Mouse (Mus musculus) neural tube, embryonic 15.5 days (tissue): ENCODE results near the gene Sp9. TPM values are rescaled to one million over a fixed set of nuclear protein-coding genes. Genes with fewer than 3 reads are reported as not detected.

Source experiments
- ATAC-seq: fragments of 200-750 bp; cut with Nextera tagmentation; 2 replicates; pipeline ENCODE4 v1.8.0; 2017; ENCODE audit warnings: mild to moderate bottlenecking, moderate TSS enrichment, moderate library complexity; ENCODE audit not compliant: low FRiP score
- H3K27ac ChIP-seq: fragments of 300-500 bp; sonication (generic); replicated peaks from 2 replicates; pipeline ENCODE4 v1.5.1; 2015; ENCODE audit warnings: mild to moderate bottlenecking, inconsistent platforms
- H3K27me3 ChIP-seq: fragments of 300-500 bp; sonication (generic); replicated peaks from 2 replicates; pipeline ENCODE4 v1.6.1; 2015; ENCODE audit warnings: inconsistent platforms
- H3K36me3 ChIP-seq: fragments of 300-500 bp; sonication (generic); 2 replicates; pipeline ENCODE4 v1.6.1; 2015; ENCODE audit warnings: inconsistent platforms
- H3K4me1 ChIP-seq: fragments of 300-500 bp; sonication (generic); 2 replicates; pipeline ENCODE4 v1.6.1; 2015; ENCODE audit warnings: inconsistent platforms
- H3K4me2 ChIP-seq: fragments of 300-500 bp; sonication (generic); 2 replicates; pipeline ENCODE4 v1.6.1; 2015; ENCODE audit warnings: inconsistent platforms, mild to moderate bottlenecking, moderate library complexity
- H3K4me3 ChIP-seq: fragments of 300-500 bp; sonication (generic); replicated peaks from 2 replicates; pipeline ENCODE4 v1.5.1; 2015; ENCODE audit warnings: mild to moderate bottlenecking, inconsistent platforms
- H3K9ac ChIP-seq: fragments of 300-500 bp; sonication (generic); replicated peaks from 2 replicates; pipeline ENCODE4 v1.6.1; 2015; ENCODE audit warnings: mild to moderate bottlenecking, inconsistent platforms
- H3K9me3 ChIP-seq: fragments of 300-500 bp; sonication (generic); replicated peaks from 2 replicates; pipeline ENCODE4 v1.6.1; 2016; ENCODE audit warnings: inconsistent platforms
- WGBS: fragments of 180-500 bp; shearing (Covaris S2); methylation state at CpG from one replicate; pipeline ENCODE4 v1.1.7; 2015; ENCODE audit warnings: mixed read lengths; 5-methylcytosine and 5-hydroxymethylcytosine counted together
- polyA plus RNA-seq: library from polyadenylated mRNA; unstranded; fragments of >200 nt; fragmentation: Nextera tagmentation; extraction: Ambion mirVana; gene quantifications from 2 replicates; pipeline ENCODE4 v1.2.1, GENCODE M21; 2015

Gene Sp9
- polyA plus RNA-seq, 1 experiment from 2014 or later = 1.4 TPM

DNA sequence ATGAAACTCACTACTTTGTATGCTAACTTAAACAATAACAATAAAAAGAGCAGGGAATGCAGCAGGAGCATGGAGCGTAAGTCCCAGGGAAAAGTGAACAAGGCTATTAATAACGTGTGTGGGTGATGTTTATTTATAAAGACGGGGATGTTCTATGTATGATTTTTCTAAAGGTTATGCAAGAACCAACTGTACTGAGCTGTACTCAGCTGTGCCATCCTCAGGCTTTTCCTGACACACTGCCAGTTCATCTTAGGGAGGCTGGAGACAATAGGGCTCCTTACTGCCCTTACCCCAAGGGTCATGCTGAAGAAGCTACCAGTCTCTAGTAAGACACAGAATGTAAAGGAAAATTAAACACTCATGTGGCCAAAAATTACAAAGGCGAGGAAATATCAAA lies 19.4 kb downstream of the Sp9 start:
- Histone ChIP-seq H3K9ac (no peak overlapping the region), H3K27ac (no peak overlapping the region), H3K9me3 (no peaks in the 10 kb centered on the region), H3K27me3 (no peaks in the 10 kb centered on the region), H3K4me3 (no peak overlapping the region), H3K36me3 (peaks cover 29% of the 10 kb centered on the region), H3K4me2 (no peak overlapping the region), H3K4me1 (no peaks in the 10 kb centered on the region)
- ATAC-seq = no peak
- WGBS = 91% methylated on average over 4 of the region's 4 CpGs

- no peak for ATAC-seq
- Histone ChIP-seq H3K9me3 (no peaks in the 10 kb centered on the region), H3K4me3 (no peak overlapping the region), H3K27ac (no peak overlapping the region), H3K4me1 (no peaks in the 10 kb centered on the region), H3K9ac (no peak overlapping the region), H3K27me3 (no peaks in the 10 kb centered on the region), H3K36me3 (peaks cover 26% of the 10 kb centered on the region), H3K4me2 (no peak overlapping the region)
- WGBS = 81% methylated on average over 7 of the region's 7 CpGs
These were observed 23.3 kb downstream of the Sp9 start for GRCm38 (mm10) chr2:73295023-73295422.

- Histone ChIP-seq H3K27ac (no peak overlapping the region), H3K4me3 (no peak overlapping the region), H3K4me2 (no peak overlapping the region), H3K4me1 (no peaks in the 10 kb centered on the region), H3K36me3 (peaks cover 32% of the 10 kb centered on the region), H3K9me3 (no peaks in the 10 kb centered on the region), H3K9ac (no peak overlapping the region), H3K27me3 (no peaks in the 10 kb centered on the region)
- WGBS = 89% methylated on average over 7 of the region's 7 CpGs
- ATAC-seq = no peak
These were observed 26.4 kb downstream of the Sp9 start for GRCm38 (mm10) chr2:73298154-73298553.

- H3K36me3 ChIP-seq = peaks cover 34% of the 10 kb centered on the region
- no peaks in the 10 kb centered on the region for H3K9me3 ChIP-seq
- no peak for ATAC-seq
- 65% methylated on average over 3 of the region's 3 CpGs for WGBS
- no peak overlapping the region for H3K9ac ChIP-seq
- H3K4me2 ChIP-seq = no peak overlapping the region
- no peak overlapping the region for H3K4me3 ChIP-seq
- H3K27ac ChIP-seq = no peak overlapping the region
- no peaks in the 10 kb centered on the region for H3K4me1 ChIP-seq
- no peaks in the 10 kb centered on the region for H3K27me3 ChIP-seq
These were observed 27.1 kb downstream of the Sp9 start for GRCm38 (mm10) chr2:73298841-73299240.

DNA sequence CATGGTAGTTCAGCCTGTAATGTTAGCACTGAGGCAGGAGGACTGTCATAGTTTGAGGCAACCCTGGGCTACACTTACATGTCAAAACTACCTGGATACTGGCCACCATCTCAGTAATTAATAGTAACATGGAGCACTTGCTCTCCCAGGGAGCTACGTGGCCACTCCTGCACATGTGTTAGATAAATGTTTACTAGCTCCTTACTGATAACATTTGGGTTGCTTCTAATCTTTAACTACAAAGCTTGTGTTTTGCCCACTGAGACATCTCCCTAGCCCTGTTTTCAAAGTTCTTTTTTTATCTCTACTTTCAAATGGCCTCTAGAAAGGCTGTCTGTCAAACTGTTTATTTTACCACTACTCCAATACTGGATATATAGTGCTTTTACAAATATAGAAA lies 30.3 kb downstream of the Sp9 start:
- no peaks in the 10 kb centered on the region for H3K27me3 ChIP-seq
- H3K27ac ChIP-seq = no peak overlapping the region
- no peak for ATAC-seq
- H3K9ac ChIP-seq = no peak overlapping the region
- 93% methylated on average over 1 of the region's 1 CpGs for WGBS
- H3K4me2 ChIP-seq = no peak overlapping the region
- H3K9me3 ChIP-seq = no peaks in the 10 kb centered on the region
- H3K36me3 ChIP-seq = peaks cover 46% of the 10 kb centered on the region
- H3K4me3 ChIP-seq = no peak overlapping the region
- no peaks in the 10 kb centered on the region for H3K4me1 ChIP-seq

- H3K4me1 ChIP-seq = no peaks in the 10 kb centered on the region
- no peak overlapping the region for H3K4me3 ChIP-seq
- H3K36me3 ChIP-seq = peaks cover 52% of the 10 kb centered on the region
- no peak for ATAC-seq
- H3K9ac ChIP-seq = no peak overlapping the region
- 96% methylated on average over 9 of the region's 9 CpGs for WGBS
- H3K27me3 ChIP-seq = no peaks in the 10 kb centered on the region
- no peaks in the 10 kb centered on the region for H3K9me3 ChIP-seq
- H3K4me2 ChIP-seq = no peak overlapping the region
- no peak overlapping the region for H3K27ac ChIP-seq
These were observed 31.0 kb downstream of the Sp9 start for GRCm38 (mm10) chr2:73302722-73303121.

DNA sequence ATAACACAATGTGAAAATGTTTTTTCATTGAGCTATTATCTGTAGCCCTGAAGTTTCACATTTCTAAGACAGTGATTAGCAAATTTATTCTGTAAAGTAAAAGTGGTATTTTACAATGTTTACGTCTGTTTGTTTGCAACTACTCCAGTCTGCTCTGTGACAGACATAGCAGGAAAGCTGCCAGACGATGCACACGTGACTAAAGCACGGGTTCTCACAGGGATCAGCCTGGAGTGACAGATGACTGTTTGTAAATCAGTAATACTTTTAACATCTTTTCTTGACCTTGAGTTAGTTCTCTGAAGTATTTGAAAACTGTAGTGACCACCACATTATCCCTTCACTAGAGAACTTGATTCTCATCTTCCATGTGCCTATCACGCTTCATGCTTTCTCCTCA lies 32.8 kb downstream of the Sp9 start:
- H3K4me1 ChIP-seq = no peaks in the 10 kb centered on the region
- no peaks in the 10 kb centered on the region for H3K27me3 ChIP-seq
- H3K4me3 ChIP-seq = no peak overlapping the region
- H3K27ac ChIP-seq = no peak overlapping the region
- peaks cover 64% of the 10 kb centered on the region for H3K36me3 ChIP-seq
- no peak overlapping the region for H3K9ac ChIP-seq
- WGBS = 93% methylated on average over 5 of the region's 5 CpGs
- no peak for ATAC-seq
- no peak overlapping the region for H3K4me2 ChIP-seq
- no peaks in the 10 kb centered on the region for H3K9me3 ChIP-seq

DNA sequence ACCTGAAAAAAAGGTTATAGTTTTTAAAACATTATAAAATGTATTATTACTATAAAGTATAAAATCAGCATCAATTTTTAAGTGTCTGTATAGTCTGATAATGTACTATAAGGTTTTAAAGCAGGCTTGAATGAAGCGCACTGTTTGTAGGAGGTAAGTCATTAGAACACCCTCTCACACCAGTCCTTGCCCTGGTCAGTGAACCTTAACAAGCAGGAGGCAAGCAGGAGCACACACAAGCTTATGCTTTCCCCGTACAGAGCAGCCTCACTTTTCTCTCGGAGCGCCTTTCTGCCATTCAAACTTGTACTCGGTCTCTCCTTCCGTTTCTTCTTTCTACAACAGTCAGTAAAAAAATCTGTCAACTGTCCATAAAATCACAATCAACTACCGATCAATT lies 34.3 kb downstream of the Sp9 start:
- Histone ChIP-seq H3K9me3 (no peaks in the 10 kb centered on the region), H3K4me3 (no peak overlapping the region), H3K36me3 (peaks cover 66% of the 10 kb centered on the region), H3K9ac (no peak overlapping the region), H3K27ac (no peak overlapping the region), H3K4me1 (peaks cover 2% of the 10 kb centered on the region; the same call in 1 of the 2 replicates), H3K4me2 (no peak overlapping the region), H3K27me3 (no peaks in the 10 kb centered on the region)
- ATAC-seq = no peak
- 89% methylated on average over 7 of the region's 7 CpGs for WGBS

DNA sequence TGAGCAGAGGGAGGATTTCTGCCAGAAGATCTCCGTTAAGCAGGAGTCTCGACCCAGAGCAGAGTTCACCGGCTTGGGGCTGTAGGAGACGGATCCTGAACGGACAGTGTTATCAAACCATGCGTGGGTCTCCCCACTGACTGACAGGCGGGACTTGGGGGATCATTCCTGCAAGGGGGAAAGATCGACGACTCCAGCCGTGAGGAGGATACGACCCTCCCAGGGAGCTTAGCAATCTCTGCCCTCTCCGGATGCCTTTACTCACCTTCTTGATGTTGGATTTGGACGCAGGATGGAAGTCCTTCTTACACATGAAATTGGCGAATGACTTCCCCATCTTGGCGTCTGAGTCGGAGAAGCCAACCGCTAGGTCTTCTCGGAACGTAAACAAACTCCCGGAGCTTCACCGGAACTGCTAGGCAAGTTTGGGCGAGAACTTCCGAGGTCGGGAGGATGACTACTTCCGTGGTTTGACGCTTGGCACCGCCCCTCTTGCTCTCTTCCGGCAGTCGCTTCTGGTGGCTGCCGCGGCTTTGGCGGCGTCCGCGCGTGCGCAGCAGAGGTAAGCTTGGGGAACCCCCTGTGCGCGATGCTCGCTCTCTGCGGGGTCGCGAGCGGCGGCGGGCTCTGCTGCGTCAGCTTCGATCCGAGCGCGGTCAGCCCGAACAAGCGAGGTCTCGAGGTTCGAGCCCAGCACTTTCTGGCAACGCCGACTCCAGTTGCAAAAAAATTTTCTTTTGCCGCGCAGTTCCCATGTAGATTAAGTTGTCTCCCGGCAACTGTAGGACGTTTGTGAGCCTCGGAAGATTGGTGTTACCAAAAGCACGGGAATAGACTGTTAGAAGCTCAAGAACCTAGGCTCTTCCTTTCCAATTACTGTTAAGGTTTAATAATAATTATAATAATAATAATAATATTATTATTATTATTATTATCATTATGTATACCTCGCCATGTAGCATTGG lies 40.7 kb downstream of the Sp9 start, which contains the start of the genes Scrn3 and Cir1:
Gene Scrn3 (plus strand): TSS at position 450 of the 965 bp plus-strand sequence.
Gene Cir1 (minus strand): TSS at position 550 of the 965 bp plus-strand sequence.
- Histone ChIP-seq H3K9me3 (no peaks in the 10 kb centered on the region), H3K4me1 (peaks cover 15% of the 10 kb centered on the region), H3K4me3 (peak within 1 kb of the TSS; percentile 85), H3K27ac (peak within 1 kb of the TSS; percentile 86), H3K36me3 (peaks cover 21% of the 10 kb centered on the region), H3K9ac (peak within 1 kb of the TSS; percentile 67), H3K4me2 (peak within 1 kb of the TSS; percentile 67), H3K27me3 (no peaks in the 10 kb centered on the region)
- ATAC-seq = peak; percentile 98
- under 1% methylated on average over 64 of the region's 64 CpGs for WGBS

DNA sequence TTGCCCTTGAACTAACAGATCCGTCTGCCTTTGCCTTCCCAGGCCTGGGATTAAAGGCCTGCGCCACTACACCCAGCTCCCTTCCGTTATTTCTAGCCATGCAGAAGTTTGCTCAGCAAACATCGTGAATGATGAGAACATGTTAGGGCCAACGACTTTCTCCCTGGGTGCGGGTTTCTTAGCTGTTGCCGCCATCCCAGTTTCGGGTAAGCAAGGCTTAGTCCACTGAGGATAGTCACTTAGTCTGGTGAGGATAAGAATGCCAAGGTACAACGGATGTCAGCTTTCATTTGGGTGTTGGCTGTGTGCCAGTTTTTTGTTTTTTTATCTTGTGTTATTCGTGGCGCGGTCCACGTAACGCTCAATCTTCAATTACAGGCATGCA lies 41.4 kb downstream of the Sp9 start:
- WGBS = 42% methylated on average over 14 of the region's 14 CpGs
- H3K27ac ChIP-seq = peak overlapping the region; percentile 86
- ATAC-seq = peak; percentile 30

GRCm38 (mm10) chr2:73314311-73314710 lies 42.6 kb downstream of the Sp9 start:
- 92% methylated on average over 3 of the region's 3 CpGs for WGBS
- Histone ChIP-seq H3K27me3 (no peaks in the 10 kb centered on the region), H3K4me2 (no peak overlapping the region), H3K9me3 (no peaks in the 10 kb centered on the region), H3K27ac (no peak overlapping the region), H3K4me3 (no peak overlapping the region), H3K36me3 (peaks cover 8% of the 10 kb centered on the region), H3K4me1 (peaks cover 15% of the 10 kb centered on the region), H3K9ac (no peak overlapping the region)
- no peak for ATAC-seq

More for the DNA sequence above, 41.4 kb downstream of the Sp9 start:
- H3K9ac ChIP-seq = peak overlapping the region; percentile 67
- H3K4me2 ChIP-seq = peak overlapping the region; percentile 57
- H3K4me1 ChIP-seq = peaks cover 15% of the 10 kb centered on the region
- H3K4me3 ChIP-seq = peak overlapping the region; percentile 85
- no peaks in the 10 kb centered on the region for H3K9me3 ChIP-seq
- H3K36me3 ChIP-seq = peaks cover 17% of the 10 kb centered on the region
- no peaks in the 10 kb centered on the region for H3K27me3 ChIP-seq

GRCm38 (mm10) chr2:73317426-73317825 lies 45.7 kb downstream of the Sp9 start:
- no peak for ATAC-seq
- Histone ChIP-seq H3K4me1 (peaks cover 5% of the 10 kb centered on the region; the same call in 1 of the 2 replicates), H3K36me3 (no peaks in the 10 kb centered on the region), H3K4me2 (no peak overlapping the region), H3K9ac (no peak overlapping the region), H3K4me3 (no peak overlapping the region), H3K9me3 (no peaks in the 10 kb centered on the region), H3K27ac (no peak overlapping the region), H3K27me3 (no peaks in the 10 kb centered on the region)
- 95% methylated on average over 9 of the region's 9 CpGs for WGBS
